Mouse (Mus musculus): ENCODE results near the gene Cercam. TPM values are rescaled to one million over a fixed set of nuclear protein-coding genes. Genes with fewer than 3 reads are reported as not detected.
A peak's percentile ranks its signal among the peaks of the same experiment; 100 is the strongest.
"Not testable (repeated sequence)": the region's sequence is repeated elsewhere in the genome, so short reads cannot be mapped to it uniquely, and the experiment has no call there.

The Cercam gene
- polyA plus RNA-seq, 1 experiment: 38.2 TPM

DNA sequence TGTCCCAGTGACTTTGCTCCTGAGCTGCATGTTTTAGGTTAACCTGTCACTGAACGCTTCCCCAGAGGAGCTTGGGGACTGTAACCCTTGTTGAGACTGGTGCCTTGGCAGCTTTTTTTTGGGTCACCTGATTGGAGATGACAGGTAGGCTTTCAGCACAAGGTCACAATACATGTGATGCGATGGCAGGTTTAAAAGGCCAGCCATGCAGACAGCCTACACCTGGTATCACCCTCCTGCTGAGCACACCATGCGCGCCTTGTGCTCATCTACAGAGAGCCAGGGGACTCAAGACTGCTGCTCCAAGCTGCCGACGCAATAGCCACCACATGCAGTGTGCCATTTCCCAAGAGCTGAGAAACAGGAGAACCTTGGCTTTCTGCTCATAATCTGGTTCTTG lies 22.8 kb downstream of the Cercam start:
- WGBS: 9% methylated on average over 6 of the region's 6 CpGs
- Histone ChIP-seq H3K27me3 (ENCODE audit: control insufficient read depth, insufficient read depth, low read length) (no peaks in the 10 kb centered on the region), H3K27ac (ENCODE audit: insufficient read depth, low read length) (peak overlapping the region; percentile 73), H3K4me1 (ENCODE audit: control insufficient read depth, insufficient read depth, low read length) (peaks cover 23% of the 10 kb centered on the region), H3K4me3 (replicated peaks; ENCODE audit: insufficient read depth, low read depth, low read length) (peak overlapping the region; percentile 71)
- no peak for TF ChIP-seq POLR2A (IDR thresholded peaks at IDR 0.05; ENCODE audit: borderline replicate concordance, insufficient read depth, low read length)
- TF ChIP-seq CTCF (IDR thresholded peaks at IDR 0.05; ENCODE audit: borderline replicate concordance, insufficient read depth, low read depth, low read length): no peak
- peak; percentile 74 to 84 for DNase-seq

DNA sequence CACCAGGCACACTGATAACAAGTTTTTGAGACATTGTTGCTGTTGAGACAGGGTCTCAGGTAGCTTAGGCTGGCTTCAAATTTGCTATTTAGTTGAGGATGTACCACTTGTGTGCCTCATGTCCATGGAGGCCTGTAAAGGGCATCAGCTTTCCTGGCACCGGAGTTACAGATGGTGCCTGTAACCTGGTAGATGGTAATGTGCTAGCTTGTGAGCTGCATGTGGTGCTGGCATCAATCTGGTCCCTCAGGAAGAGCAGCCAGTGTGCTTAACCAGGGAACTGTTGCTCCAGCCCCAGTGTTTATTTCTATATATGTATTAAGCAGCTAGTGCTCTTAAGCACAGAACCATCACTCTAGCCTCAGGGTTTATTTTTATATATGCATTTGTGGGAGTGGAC lies 27.1 kb downstream of the Cercam start:
- Histone ChIP-seq H3K4me1 (ENCODE audit: control insufficient read depth, insufficient read depth, low read length) (peaks cover 34% of the 10 kb centered on the region), H3K27ac (ENCODE audit: insufficient read depth, low read length) (no peak overlapping the region; the same call in 1 of the 2 replicates)
- WGBS: 15% methylated on average over 1 of the region's 1 CpGs

DNA sequence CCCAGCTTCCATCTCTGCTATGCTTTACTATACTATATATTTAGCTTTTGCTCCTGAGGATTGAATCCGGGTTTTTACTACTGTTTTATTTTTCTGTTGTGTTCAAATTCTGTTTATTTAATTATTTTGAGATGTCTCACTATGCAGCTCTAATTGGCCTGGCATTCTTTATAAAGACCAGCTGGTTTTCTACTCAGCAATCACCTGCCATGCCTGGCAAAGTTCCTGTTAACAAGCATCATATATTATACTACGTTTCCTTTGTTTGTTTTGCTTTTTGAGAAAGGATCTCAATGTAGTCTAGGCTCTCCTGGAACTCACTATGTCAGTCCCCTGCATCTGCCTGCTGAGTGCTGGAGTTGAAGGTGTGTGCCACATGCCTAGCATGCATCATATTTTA lies 28.4 kb downstream of the Cercam start:
- H3K4me3 ChIP-seq (replicated peaks; ENCODE audit: insufficient read depth, low read depth, low read length): no peak overlapping the region
- H3K4me1 ChIP-seq (ENCODE audit: control insufficient read depth, insufficient read depth, low read length): peaks cover 38% of the 10 kb centered on the region
- DNase-seq: peak in 1 of 2 experiments; percentile 61
- TF ChIP-seq POLR2A (IDR thresholded peaks at IDR 0.05; ENCODE audit: borderline replicate concordance, insufficient read depth, low read length) (no peak), CTCF (IDR thresholded peaks at IDR 0.05; ENCODE audit: borderline replicate concordance, insufficient read depth, low read depth, low read length) (no peak)
- 16% methylated on average over 2 of the region's 2 CpGs for WGBS
- H3K27ac ChIP-seq (ENCODE audit: insufficient read depth, low read length): no peak overlapping the region
- no peaks in the 10 kb centered on the region for H3K27me3 ChIP-seq (ENCODE audit: control insufficient read depth, insufficient read depth, low read length)

More for the DNA sequence above, 27.1 kb downstream of the Cercam start:
- TF ChIP-seq CTCF (IDR thresholded peaks at IDR 0.05; ENCODE audit: borderline replicate concordance, insufficient read depth, low read depth, low read length) (no peak), POLR2A (IDR thresholded peaks at IDR 0.05; ENCODE audit: borderline replicate concordance, insufficient read depth, low read length) (no peak)
- Histone ChIP-seq H3K4me3 (replicated peaks; ENCODE audit: insufficient read depth, low read depth, low read length) (no peak overlapping the region), H3K27me3 (ENCODE audit: control insufficient read depth, insufficient read depth, low read length) (no peaks in the 10 kb centered on the region)
- DNase-seq: peak; percentile 51 to 81

DNA sequence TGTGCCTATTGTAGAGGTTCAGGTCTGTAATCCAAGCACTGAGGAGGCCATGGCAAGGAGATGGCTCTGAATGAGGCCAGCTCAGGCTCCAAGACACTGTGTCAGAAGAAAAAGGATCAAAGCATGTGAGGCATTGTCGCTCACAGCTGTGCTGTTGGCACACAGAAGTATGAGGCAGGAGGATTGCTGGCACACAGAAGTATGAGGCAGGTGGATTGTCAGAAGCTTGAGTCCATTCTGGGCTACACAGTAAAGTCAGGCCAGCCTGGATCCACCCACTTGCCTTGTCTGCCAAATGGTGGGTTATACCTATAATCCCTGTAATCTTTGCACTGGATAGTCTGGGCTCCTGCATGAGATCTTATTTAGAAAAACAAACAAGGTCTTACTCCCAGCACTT lies 29.1 kb downstream of the Cercam start:
- Histone ChIP-seq H3K27ac (ENCODE audit: insufficient read depth, low read length) (0 out of 2 replicates have a peak overlapping the region, but pooled peaks have one; percentile 55), H3K4me1 (ENCODE audit: control insufficient read depth, insufficient read depth, low read length) (peaks cover 36% of the 10 kb centered on the region), H3K27me3 (ENCODE audit: control insufficient read depth, insufficient read depth, low read length) (no peaks in the 10 kb centered on the region), H3K4me3 (replicated peaks; ENCODE audit: insufficient read depth, low read depth, low read length) (no peak overlapping the region)
- WGBS: 16% methylated on average over 1 of the region's 1 CpGs
- peak in 1 of 2 experiments; percentile 44 for DNase-seq
- TF ChIP-seq CTCF (IDR thresholded peaks at IDR 0.05; ENCODE audit: borderline replicate concordance, insufficient read depth, low read depth, low read length) (no peak), POLR2A (IDR thresholded peaks at IDR 0.05; ENCODE audit: borderline replicate concordance, insufficient read depth, low read length) (no peak)

DNA sequence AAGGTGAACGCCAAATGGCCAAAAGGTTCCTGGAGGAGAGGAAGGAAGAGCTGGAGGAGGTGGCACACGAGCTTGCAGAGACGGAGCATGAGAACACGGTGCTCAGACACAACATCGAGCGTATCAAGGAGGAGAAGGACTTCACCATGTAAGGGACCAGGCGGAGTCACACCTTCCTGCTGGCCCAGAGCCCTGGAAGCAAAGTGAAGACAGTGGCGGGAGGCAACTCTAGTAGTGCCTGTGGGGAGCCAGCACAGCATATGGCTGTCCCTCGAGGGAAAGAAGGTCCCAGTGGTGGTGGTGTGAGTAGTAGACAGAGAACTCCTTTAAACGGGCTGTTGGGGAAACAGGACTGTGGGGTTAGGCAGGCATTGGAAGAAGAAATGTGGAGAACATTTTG lies 33.2 kb downstream of the Cercam start:
- Histone ChIP-seq H3K27me3 (ENCODE audit: control insufficient read depth, insufficient read depth, low read length) (no peaks in the 10 kb centered on the region), H3K27ac (ENCODE audit: insufficient read depth, low read length) (peak overlapping the region; percentile 2; the same call in 1 of the 2 replicates), H3K4me3 (replicated peaks; ENCODE audit: insufficient read depth, low read depth, low read length) (no peak overlapping the region), H3K4me1 (ENCODE audit: control insufficient read depth, insufficient read depth, low read length) (peaks cover 27% of the 10 kb centered on the region)
- WGBS: 20% methylated on average over 10 of the region's 10 CpGs
- TF ChIP-seq CTCF (IDR thresholded peaks at IDR 0.05; ENCODE audit: borderline replicate concordance, insufficient read depth, low read depth, low read length) (no peak), POLR2A (IDR thresholded peaks at IDR 0.05; ENCODE audit: borderline replicate concordance, insufficient read depth, low read length) (no peak)
- DNase-seq: peak; percentile 55 to 61

DNA sequence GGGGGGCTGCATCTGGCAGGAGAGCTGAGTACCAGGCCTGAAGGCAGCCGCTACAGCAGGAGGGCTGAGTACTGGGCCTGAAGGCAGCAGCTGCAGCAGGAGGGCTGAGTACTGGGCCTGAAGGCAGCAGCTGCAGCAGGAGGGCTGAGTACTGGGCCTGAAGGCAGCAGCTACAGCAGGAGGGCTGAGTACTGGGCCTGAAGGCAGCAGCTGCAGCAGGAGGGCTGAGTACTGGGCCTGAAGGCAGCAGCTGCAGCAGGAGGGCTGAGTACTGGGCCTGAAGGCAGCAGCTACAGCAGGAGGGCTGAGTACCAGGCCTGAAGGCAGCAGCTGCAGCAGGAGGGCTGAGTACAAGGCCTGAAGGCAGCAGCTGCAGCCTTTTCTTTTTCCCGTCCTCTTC lies 39.2 kb downstream of the Cercam start:
- DNase-seq; H3K27ac ChIP-seq (ENCODE audit: insufficient read depth, low read length); H3K4me1 ChIP-seq (ENCODE audit: control insufficient read depth, insufficient read depth, low read length); H3K27me3 ChIP-seq (ENCODE audit: control insufficient read depth, insufficient read depth, low read length); H3K4me3 ChIP-seq (replicated peaks; ENCODE audit: insufficient read depth, low read depth, low read length): not testable (repeated sequence)
- 61% methylated on average over 2 of the region's 2 CpGs for WGBS

DNA sequence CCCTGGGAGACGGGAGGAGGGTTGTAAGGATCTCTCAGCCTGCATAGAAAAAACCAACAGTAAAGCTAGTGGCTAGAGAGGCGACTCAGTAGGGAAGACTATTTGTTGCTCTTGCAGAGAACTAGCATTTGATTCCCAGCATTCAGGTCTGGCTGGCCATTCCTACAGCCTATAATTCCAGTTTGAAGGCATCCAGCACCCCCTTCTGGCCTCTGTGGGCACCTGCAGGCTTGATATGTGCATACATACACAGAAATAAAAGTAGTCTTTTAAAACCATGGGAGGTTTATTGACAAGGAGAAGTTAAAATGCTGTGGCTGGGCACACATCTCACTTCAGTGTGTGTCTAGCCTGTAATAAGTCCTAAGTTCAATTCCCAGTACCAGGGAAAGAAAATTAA lies 41.1 kb downstream of the Cercam start:
- Histone ChIP-seq H3K27ac (ENCODE audit: insufficient read depth, low read length) (no peak overlapping the region), H3K27me3 (ENCODE audit: control insufficient read depth, insufficient read depth, low read length) (no peaks in the 10 kb centered on the region), H3K4me3 (replicated peaks; ENCODE audit: insufficient read depth, low read depth, low read length) (no peak overlapping the region), H3K4me1 (ENCODE audit: control insufficient read depth, insufficient read depth, low read length) (no peaks in the 10 kb centered on the region)
- TF ChIP-seq POLR2A (IDR thresholded peaks at IDR 0.05; ENCODE audit: borderline replicate concordance, insufficient read depth, low read length): no peak
- TF ChIP-seq CTCF (IDR thresholded peaks at IDR 0.05; ENCODE audit: borderline replicate concordance, insufficient read depth, low read depth, low read length): peak; percentile 46; the same call in 1 of the 2 replicates
- no peak for DNase-seq
- 94% methylated on average over 2 of the region's 2 CpGs for WGBS

DNA sequence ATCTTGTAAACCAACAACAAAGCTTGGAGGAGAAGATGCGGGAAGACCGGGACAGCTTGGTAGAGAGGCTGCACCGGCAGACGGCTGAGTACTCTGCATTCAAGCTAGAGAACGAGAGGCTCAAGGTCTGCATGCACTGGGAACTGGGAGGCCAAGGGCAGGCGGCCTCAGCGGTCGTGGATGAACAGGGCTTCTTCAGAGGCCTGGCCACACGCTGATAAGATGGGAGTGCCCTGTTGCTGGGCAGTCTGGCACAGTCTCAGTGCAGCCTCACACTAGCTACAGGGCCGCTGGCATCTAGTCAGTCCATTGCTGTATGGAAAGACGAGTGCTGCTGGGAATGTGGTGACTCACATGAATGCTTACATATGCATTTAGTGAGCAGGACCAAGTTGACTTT lies 48.7 kb downstream of the Cercam start:
- 70% methylated on average over 11 of the region's 11 CpGs for WGBS
- no peak overlapping the region for H3K27ac ChIP-seq (ENCODE audit: insufficient read depth, low read length)
- DNase-seq: no peak

More for the DNA sequence above, 48.7 kb downstream of the Cercam start:
- H3K4me3 ChIP-seq (replicated peaks; ENCODE audit: insufficient read depth, low read depth, low read length): no peak overlapping the region
- no peaks in the 10 kb centered on the region for H3K27me3 ChIP-seq (ENCODE audit: control insufficient read depth, insufficient read depth, low read length)
- H3K4me1 ChIP-seq (ENCODE audit: control insufficient read depth, insufficient read depth, low read length): peaks cover 7% of the 10 kb centered on the region
- TF ChIP-seq CTCF (IDR thresholded peaks at IDR 0.05; ENCODE audit: borderline replicate concordance, insufficient read depth, low read depth, low read length): no peak
- TF ChIP-seq POLR2A (IDR thresholded peaks at IDR 0.05; ENCODE audit: borderline replicate concordance, insufficient read depth, low read length): no peak

All from cerebellum, adult 2 months (tissue).